Mouse (Mus musculus): ENCODE measurements around the gene Fbf1. TPM values are rescaled to one million over a fixed set of nuclear protein-coding genes. Genes with fewer than 3 reads are reported as not detected.
"Not testable (repeated sequence)": the region's sequence is repeated elsewhere in the genome, so short reads cannot be mapped to it uniquely, and the experiment has no call there.

The Fbf1 gene
- polyA plus RNA-seq, 1 experiment from 2014 or later: 59.0 TPM

DNA sequence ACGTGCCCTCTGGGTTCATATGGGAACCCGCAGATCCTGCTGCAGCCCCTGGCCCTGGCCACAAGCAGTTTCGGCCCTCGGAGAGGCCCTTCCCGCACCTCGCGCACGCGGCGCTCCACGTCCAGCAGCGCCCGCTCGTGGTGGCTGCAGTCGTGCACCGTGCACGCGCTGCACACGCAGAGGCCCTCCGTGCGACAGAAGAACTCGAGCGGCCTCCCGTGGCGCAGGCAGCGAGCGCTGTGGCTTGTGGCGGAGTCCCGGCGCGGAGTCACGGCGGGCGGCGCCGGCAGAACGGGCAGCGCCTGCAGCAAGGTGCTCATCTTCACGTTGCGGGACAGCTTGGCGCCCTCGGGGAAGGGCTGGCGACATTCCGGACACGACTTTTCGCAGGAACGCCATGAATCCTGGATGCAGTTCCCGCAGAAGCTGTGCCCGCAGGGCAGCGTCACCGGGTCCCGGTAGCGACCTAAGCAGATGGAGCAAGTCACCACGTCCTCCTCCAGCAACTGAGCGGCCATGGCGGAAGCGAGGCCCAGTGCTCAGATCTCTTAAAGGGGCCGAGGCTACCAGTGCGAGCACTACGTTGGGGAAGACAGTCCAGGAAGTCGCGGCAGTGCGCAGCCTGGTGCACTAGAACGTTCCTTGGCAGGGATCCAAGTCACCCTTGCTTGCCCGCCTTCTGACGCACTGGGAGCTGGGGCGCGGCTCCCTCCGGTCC lies 37.3 kb downstream of the Fbf1 start, which contains the start of gene Trim65:
Gene Trim65 (minus strand): TSS at position 641 of the 718 bp plus-strand sequence.
- peak; percentile 91 for ATAC-seq (ENCODE audit: low FRiP score, low read depth)
- WGBS: under 1% methylated on average over 69 of the region's 69 CpGs
- Histone ChIP-seq H3K4me2 (peak within 1 kb of the TSS; percentile 87), H3K9me3 (no peaks in the 10 kb centered on the region), H3K4me3 (peak within 1 kb of the TSS; percentile 62), H3K9ac (peak within 1 kb of the TSS; percentile 85), H3K36me3 (peaks cover 22% of the 10 kb centered on the region), H3K4me1 (replicated peaks) (peaks cover 42% of the 10 kb centered on the region), H3K27ac (replicated peaks) (peak within 1 kb of the TSS; percentile 94), H3K27me3 (no peaks in the 10 kb centered on the region)

DNA sequence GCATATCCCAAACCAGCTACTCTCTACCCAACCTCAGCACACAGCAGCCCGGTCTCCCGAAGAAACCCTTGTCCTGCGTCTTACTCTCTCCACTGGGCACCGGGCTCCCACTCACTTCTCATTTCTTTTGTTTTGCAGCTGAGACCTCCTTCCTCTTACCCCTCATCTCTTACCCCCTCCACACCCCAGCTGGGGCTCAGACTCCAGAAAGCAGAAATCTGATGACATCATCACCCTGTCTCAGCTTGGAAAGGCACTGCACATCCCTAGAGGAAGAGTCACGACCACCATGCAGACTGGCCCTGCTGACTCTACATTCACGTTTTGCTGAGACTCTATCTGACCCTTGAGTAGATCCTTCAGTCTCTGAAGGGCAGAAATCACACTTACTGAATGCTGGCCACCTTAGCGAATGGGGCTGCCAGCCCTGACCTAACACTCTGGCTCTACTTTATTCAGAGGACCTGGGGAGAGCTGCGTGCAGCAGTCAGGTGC lies 37.9 kb downstream of the Fbf1 start:
- no peaks in the 10 kb centered on the region for H3K9me3 ChIP-seq
- peak; percentile 28 for ATAC-seq (ENCODE audit: low FRiP score, low read depth)
- WGBS: 27% methylated on average over 8 of the region's 8 CpGs
- peak overlapping the region; percentile 85 for H3K9ac ChIP-seq
- peak overlapping the region; percentile 94 for H3K27ac ChIP-seq (replicated peaks)
- peak overlapping the region; percentile 87 for H3K4me2 ChIP-seq
- peaks cover 24% of the 10 kb centered on the region for H3K36me3 ChIP-seq
- peaks cover 42% of the 10 kb centered on the region for H3K4me1 ChIP-seq (replicated peaks)
- H3K27me3 ChIP-seq: no peaks in the 10 kb centered on the region
- peak overlapping the region; percentile 62 for H3K4me3 ChIP-seq

DNA sequence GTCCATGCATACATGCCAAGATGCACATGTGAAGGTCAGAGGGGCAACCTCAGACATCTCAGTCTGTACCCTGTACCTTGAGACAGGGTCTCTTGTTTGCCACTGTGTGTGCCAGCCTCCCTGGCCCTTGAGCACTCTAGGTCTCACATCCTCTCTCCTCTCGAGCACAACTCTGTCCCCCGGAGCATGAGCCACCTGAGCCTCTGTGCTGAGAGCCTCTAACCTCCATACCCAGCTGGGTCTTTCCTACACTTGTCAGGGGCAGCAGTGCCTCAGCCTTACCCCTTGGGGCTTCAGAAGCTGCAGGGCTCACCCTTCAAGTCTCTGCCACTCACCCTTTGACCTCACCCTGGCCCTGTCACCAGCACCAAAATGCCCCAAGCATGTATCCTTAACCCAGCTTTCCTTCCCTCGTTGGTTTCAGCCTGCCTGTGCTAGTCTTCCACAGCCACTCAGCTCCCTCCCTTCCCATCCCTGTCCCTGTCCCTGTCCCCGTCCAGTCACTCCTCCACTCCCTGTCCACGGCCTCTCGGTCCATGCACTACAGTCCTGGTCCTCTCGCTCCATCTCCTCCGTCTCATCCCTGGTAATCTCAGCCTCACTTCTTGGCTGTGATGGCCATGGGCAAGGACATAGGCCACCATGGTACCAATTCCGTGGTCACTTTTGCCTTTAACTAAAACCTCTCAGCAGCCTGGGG lies 38.7 kb downstream of the Fbf1 start:
- Histone ChIP-seq H3K27ac (replicated peaks) (no peak overlapping the region), H3K4me1 (replicated peaks) (peaks cover 42% of the 10 kb centered on the region), H3K9me3 (no peaks in the 10 kb centered on the region), H3K27me3 (no peaks in the 10 kb centered on the region), H3K9ac (peak overlapping the region; percentile 6; the same call in 1 of the 2 replicates), H3K4me3 (no peak overlapping the region), H3K4me2 (peak overlapping the region; percentile 87), H3K36me3 (peaks cover 18% of the 10 kb centered on the region)
- WGBS: 77% methylated on average over 9 of the region's 9 CpGs
- no peak for ATAC-seq (ENCODE audit: low FRiP score, low read depth)

DNA sequence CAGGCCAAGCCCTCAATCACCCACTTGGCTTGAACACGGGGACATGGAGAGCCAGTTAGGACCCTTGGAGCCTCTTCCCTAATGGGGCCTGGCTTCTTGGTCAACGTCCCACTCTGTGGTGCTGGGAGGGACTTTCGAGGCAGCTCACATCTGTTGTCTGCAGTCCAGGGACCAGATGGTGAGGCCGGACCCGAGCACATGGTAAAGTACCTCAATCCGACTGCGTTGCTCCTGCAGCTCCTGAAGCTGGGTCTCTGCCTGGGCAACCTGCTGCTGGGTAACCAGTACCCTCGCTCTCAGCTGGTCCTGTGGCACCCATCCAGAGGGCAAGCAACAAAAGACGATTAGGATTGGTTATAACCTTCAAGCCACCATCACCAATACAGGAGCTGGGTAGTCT lies 40.0 kb downstream of the Fbf1 start:
- Histone ChIP-seq H3K9me3 (no peaks in the 10 kb centered on the region), H3K27ac (replicated peaks) (no peak overlapping the region), H3K36me3 (peaks cover 16% of the 10 kb centered on the region), H3K4me3 (no peak overlapping the region), H3K9ac (no peak overlapping the region), H3K27me3 (no peaks in the 10 kb centered on the region), H3K4me1 (replicated peaks) (peaks cover 42% of the 10 kb centered on the region), H3K4me2 (no peak overlapping the region)
- WGBS: 68% methylated on average over 9 of the region's 9 CpGs
- ATAC-seq (ENCODE audit: low FRiP score, low read depth): no peak

DNA sequence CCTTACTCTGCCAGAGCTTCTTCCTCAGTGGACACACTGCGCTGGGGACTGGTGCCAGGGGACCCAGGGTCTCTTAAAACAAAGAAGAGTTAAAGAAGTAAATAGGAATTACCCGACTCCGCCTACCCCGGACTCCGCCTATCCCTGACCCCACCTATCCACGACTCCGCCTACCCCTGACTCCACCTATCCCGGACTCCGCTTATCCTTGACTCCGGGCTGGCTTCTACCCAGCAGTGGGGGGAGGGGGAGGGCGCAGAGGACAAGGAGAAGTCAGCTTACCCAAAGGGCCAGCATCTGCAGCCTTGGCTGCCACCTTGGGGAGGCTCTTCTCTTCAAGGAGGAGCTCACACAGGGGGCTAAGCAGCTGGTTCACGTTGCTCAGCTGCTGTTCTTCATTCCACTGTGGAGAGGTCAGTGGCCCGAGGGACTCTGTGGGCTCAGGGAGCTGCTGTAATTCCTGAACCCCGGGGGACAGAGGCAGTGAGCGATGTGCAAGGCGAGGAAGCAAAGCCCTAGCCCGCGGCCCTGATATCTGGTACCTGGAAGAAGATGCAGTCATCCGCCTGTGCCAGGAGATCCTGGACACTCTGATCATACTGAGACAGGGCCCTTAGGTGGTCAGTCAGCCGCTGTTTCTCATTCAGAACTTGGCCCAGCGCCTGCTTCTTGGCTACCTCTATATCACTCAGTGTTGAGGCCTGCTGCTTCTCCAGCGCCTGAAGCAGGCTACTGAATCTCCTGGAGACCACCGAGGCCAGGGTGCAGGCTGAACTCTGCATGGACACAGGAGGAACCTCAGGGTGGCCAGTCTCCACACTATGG lies 40.6 kb downstream of the Fbf1 start, which contains the start of gene Trim47:
Gene Trim47 (minus strand): TSS at position 55 of the 825 bp plus-strand sequence.
- no peaks in the 10 kb centered on the region for H3K9me3 ChIP-seq
- no peak within 1 kb of the TSS for H3K4me3 ChIP-seq
- ATAC-seq (ENCODE audit: low FRiP score, low read depth): no peak
- H3K9ac ChIP-seq: no peak within 1 kb of the TSS
- H3K27ac ChIP-seq (replicated peaks): peak within 1 kb of the TSS; percentile 53; the same call in 1 of the 2 replicates
- 29% methylated on average over 23 of the region's 23 CpGs for WGBS
- H3K4me2 ChIP-seq: peak within 1 kb of the TSS; percentile 15; the same call in 1 of the 2 replicates
- H3K36me3 ChIP-seq: peaks cover 14% of the 10 kb centered on the region
- no peaks in the 10 kb centered on the region for H3K27me3 ChIP-seq
- H3K4me1 ChIP-seq (replicated peaks): peaks cover 42% of the 10 kb centered on the region

- H3K4me3 ChIP-seq: no peak overlapping the region
- no peak overlapping the region for H3K27ac ChIP-seq (replicated peaks)
- H3K36me3 ChIP-seq: peaks cover 10% of the 10 kb centered on the region
- H3K9ac ChIP-seq: no peak overlapping the region
- no peaks in the 10 kb centered on the region for H3K27me3 ChIP-seq
- 97% methylated on average over 15 of the region's 15 CpGs for WGBS
- no peak for ATAC-seq (ENCODE audit: low FRiP score, low read depth)
- no peaks in the 10 kb centered on the region for H3K9me3 ChIP-seq
- peaks cover 35% of the 10 kb centered on the region for H3K4me1 ChIP-seq (replicated peaks)
- H3K4me2 ChIP-seq: no peak overlapping the region
Measured at GRCm38 (mm10) chr11:116126261-116126660, 41.7 kb downstream of the Fbf1 start.

DNA sequence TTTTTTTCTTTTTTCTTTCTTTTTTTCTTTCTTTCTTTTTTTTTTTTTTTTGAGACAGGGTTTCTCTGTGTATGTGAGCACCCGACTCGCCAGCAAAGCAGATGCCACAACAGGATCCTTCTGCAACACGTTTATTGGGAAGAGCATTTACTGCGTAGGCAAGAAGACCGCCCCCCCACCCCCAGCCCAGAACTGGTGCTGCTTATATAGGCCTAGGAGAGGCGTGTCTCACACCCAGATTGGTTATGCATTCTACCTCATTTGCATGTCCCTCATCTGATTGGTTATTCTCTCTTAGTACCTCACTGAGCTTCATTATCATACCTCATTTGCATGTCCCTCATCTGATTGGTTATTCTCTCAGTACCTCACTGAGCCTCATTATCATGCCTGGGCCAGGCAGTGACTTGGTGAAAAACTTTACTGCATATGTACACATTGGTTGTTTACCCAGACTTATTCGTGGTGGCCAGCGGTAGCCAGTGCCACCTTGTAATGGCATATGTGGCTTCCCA lies 46.2 kb downstream of the Fbf1 start:
- H3K4me3 ChIP-seq; H3K9me3 ChIP-seq; H3K27me3 ChIP-seq; H3K27ac ChIP-seq (replicated peaks); H3K4me2 ChIP-seq; ATAC-seq (ENCODE audit: low FRiP score, low read depth); H3K4me1 ChIP-seq (replicated peaks); H3K9ac ChIP-seq: not testable (repeated sequence)
- H3K36me3 ChIP-seq: peaks cover 10% of the 10 kb centered on the region
- WGBS: 93% methylated on average over 8 of the region's 8 CpGs

DNA sequence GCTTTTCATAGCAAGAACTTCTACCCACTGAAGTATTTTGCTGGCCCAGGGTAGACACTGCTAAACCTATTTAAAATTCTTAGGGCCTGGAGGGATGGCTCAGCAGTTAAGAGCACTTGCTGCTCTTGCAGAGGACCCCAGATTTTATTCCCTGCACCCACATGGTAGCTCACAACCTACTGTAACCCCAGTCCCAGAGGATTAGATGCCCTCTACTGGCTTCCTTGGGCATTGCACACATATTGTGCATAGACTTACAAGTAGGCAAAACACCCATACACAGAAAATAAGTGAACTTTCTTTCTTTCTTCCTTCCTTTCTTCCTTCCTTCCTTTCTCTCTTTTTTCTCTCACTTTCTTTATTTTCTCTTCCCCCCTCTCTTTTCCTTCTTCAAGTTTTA lies 50.1 kb downstream of the Fbf1 start:
- Histone ChIP-seq H3K9ac (no peak overlapping the region), H3K4me3 (no peak overlapping the region), H3K27me3 (no peaks in the 10 kb centered on the region), H3K27ac (replicated peaks) (no peak overlapping the region), H3K4me2 (no peak overlapping the region), H3K36me3 (no peaks in the 10 kb centered on the region), H3K9me3 (no peaks in the 10 kb centered on the region), H3K4me1 (replicated peaks) (no peaks in the 10 kb centered on the region)
- no peak for ATAC-seq (ENCODE audit: low FRiP score, low read depth)

GRCm38 (mm10) chr11:116117241-116117640 lies 50.7 kb downstream of the Fbf1 start:
- 90% methylated on average over 12 of the region's 12 CpGs for WGBS
- no peaks in the 10 kb centered on the region for H3K36me3 ChIP-seq
- no peak overlapping the region for H3K9ac ChIP-seq
- no peak for ATAC-seq (ENCODE audit: low FRiP score, low read depth)
- H3K4me3 ChIP-seq: no peak overlapping the region
- peaks cover under 1% of the 10 kb centered on the region; the same call in 1 of the 2 replicates for H3K27me3 ChIP-seq
- no peak overlapping the region for H3K4me2 ChIP-seq
- H3K27ac ChIP-seq (replicated peaks): no peak overlapping the region
- no peaks in the 10 kb centered on the region for H3K4me1 ChIP-seq (replicated peaks)
- H3K9me3 ChIP-seq: no peaks in the 10 kb centered on the region

DNA sequence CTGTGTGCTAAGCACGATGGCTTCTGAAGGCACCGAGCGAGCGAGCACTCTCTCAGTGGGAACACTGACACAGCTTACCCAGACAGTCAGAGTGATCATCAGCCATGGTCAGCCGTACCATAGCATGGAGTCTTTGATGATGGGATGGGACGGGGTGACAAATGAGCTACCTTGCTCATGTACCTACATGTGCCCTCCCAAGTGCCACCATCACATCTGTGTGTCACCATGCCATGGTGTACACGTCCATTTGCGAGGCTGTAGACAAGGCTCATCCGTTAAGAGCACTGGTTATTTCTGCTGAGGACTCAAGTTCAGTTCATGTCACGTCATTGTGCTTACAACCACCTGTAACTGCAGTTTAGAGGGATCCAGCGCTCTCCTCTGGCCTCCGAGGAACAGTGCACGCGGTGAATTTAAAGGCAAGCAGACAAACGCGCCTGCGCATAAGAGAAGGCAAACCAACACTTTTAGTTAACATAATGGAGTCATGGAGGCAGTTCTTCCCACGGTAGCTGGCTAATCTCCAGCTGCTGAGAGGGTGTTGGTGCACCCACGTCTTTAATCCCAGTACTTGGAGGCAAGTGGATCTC lies 56.3 kb downstream of the Fbf1 start:
- Histone ChIP-seq H3K4me1 (replicated peaks) (peaks cover 26% of the 10 kb centered on the region), H3K9me3 (no peaks in the 10 kb centered on the region), H3K9ac (no peak overlapping the region), H3K4me2 (no peak overlapping the region), H3K27ac (replicated peaks) (no peak overlapping the region), H3K4me3 (no peak overlapping the region), H3K36me3 (no peaks in the 10 kb centered on the region), H3K27me3 (peaks cover 56% of the 10 kb centered on the region)
- ATAC-seq (ENCODE audit: low FRiP score, low read depth): no peak
- WGBS: 86% methylated on average over 19 of the region's 19 CpGs

GRCm38 (mm10) chr11:116111067-116111466 lies 56.9 kb downstream of the Fbf1 start:
- H3K27ac ChIP-seq (replicated peaks): no peak overlapping the region
- no peak overlapping the region for H3K4me2 ChIP-seq
- no peaks in the 10 kb centered on the region for H3K9me3 ChIP-seq
- peaks cover 62% of the 10 kb centered on the region for H3K27me3 ChIP-seq
- no peak overlapping the region for H3K9ac ChIP-seq
- no peak overlapping the region for H3K4me3 ChIP-seq
- H3K36me3 ChIP-seq: no peaks in the 10 kb centered on the region
- peaks cover 29% of the 10 kb centered on the region for H3K4me1 ChIP-seq (replicated peaks)
- ATAC-seq (ENCODE audit: low FRiP score, low read depth): no peak
- WGBS: 75% methylated on average over 4 of the region's 4 CpGs

All from hindbrain, embryonic 15.5 days (tissue).